Mouse (Mus musculus) subcutaneous adipose tissue, adult 2 months (tissue): ENCODE data around the gene Spata2. TPM values are rescaled to one million over a fixed set of nuclear protein-coding genes. Genes with fewer than 3 reads are reported as not detected.

Experiments used
- polyA plus RNA-seq: library from polyadenylated mRNA; depleted of rRNA; stranded (reverse); fragments of >200 nt; gene quantifications from 2 replicates; pipeline ENCODE4 v1.2.3, GENCODE M21; 2012; ENCODE audit warnings: low replicate concordance; rRNA removed

The Spata2 gene
- polyA plus RNA-seq: 24.4 and 27.6 TPM in 2 replicates

GRCm38 (mm10) chr2:167492713-167493636, at the start of gene Spata2:
Spata2 (minus strand) TSS chr2:167492887.

GRCm38 (mm10) chr2:167537476-167538297, 45.0 kb upstream of the Spata2 start, which contains the start of gene Snai1:
Snai1 (plus strand) TSS chr2:167538195.

GRCm38 (mm10) chr2:167491757-167492708, 654 bp downstream of the Spata2 start, which contains the start of gene Rnf114:
Rnf114 (plus strand) TSS chr2:167492645.

Other genes with a start within 250 kb of the Spata2 start
- gene B4galt5, start 143.7 kb downstream of the Spata2 start, polyA plus RNA-seq: 11.8 and 39.0 TPM in 2 replicates
- 39.4 and 57.7 TPM in 2 replicates for gene Slc9a8, start 71.2 kb downstream of the Spata2 start, polyA plus RNA-seq
- 77.1 and 108 TPM in 2 replicates for gene Rnf114, start 242 bp downstream of the Spata2 start, polyA plus RNA-seq
- 22.0 and 82.4 TPM in 2 replicates for gene Snai1, start 45.3 kb upstream of the Spata2 start, polyA plus RNA-seq
- gene Ube2v1, start 139.2 kb upstream of the Spata2 start, polyA plus RNA-seq: 115 and 127 TPM in 2 replicates
- 4.8 and 25.6 TPM in 2 replicates for gene Gm20431, start 168.6 kb upstream of the Spata2 start, polyA plus RNA-seq
- 126 and 166 TPM in 2 replicates for gene Cebpb, start 196.0 kb upstream of the Spata2 start, polyA plus RNA-seq
- gene Tmem189, start 196.9 kb upstream of the Spata2 start, polyA plus RNA-seq: 120 and 173 TPM in 2 replicates